Mouse (Mus musculus) duodenum, adult 2 months (tissue): ENCODE results near the gene Lag3. TPM values are rescaled to one million over a fixed set of nuclear protein-coding genes. Genes with fewer than 3 reads are reported as not detected.

Experiments used
- polyA plus RNA-seq: library from polyadenylated mRNA; depleted of rRNA; stranded (reverse); fragments of >200 nt; gene quantifications from 2 replicates; pipeline ENCODE4 v1.2.3, GENCODE M21; 2012; ENCODE audit warnings: low replicate concordance; rRNA removed

Gene Lag3
- 3.0 and 7.5 TPM in 2 replicates for polyA plus RNA-seq

GRCm38 (mm10) chr6:124911533-124912218, at the start of gene Lag3:
Gene Lag3 (minus strand): TSS chr6:124911705.

GRCm38 (mm10) chr6:124930754-124931524, 19.4 kb upstream of the Lag3 start, which contains the start of gene Mlf2:
Gene Mlf2 (plus strand): TSS chr6:124931386.

GRCm38 (mm10) chr6:124919695-124920317, 8.3 kb upstream of the Lag3 start, which contains the start of gene Ptms:
Gene Ptms (minus strand): TSS chr6:124920103.

GRCm38 (mm10) chr6:124887986-124888385, 23.5 kb downstream of the Lag3 start, which contains the start of gene Cd4:
Gene Cd4 (minus strand): TSS chr6:124888221.

GRCm38 (mm10) chr6:124863658-124864298, 47.7 kb downstream of the Lag3 start, which contains the start of gene Gpr162:
Gene Gpr162 (minus strand): TSS chr6:124863983.

GRCm38 (mm10) chr6:124856916-124857839, 54.3 kb downstream of the Lag3 start, which contains the start of gene P3h3:
Gene P3h3 (minus strand): TSS chr6:124857752.

Other genes with a start within 250 kb of the Lag3 start
- 200 and 320 TPM in 2 replicates for gene Lpcat3, start 248.7 kb downstream of the Lag3 start, polyA plus RNA-seq
- gene Emg1, start 199.5 kb downstream of the Lag3 start, polyA plus RNA-seq: 21.0 and 23.1 TPM in 2 replicates
- gene Phb2, start 199.4 kb downstream of the Lag3 start, polyA plus RNA-seq: 163 and 179 TPM in 2 replicates
- gene Ptpn6, start 173.0 kb downstream of the Lag3 start, polyA plus RNA-seq: 18.0 and 22.1 TPM in 2 replicates
- gene Grcc10, start 170.3 kb downstream of the Lag3 start, polyA plus RNA-seq: 113 and 151 TPM in 2 replicates
- not detected in 2 replicates for gene Gm45234, start 155.7 kb downstream of the Lag3 start, polyA plus RNA-seq
- gene Atn1, start 155.2 kb downstream of the Lag3 start, polyA plus RNA-seq: 60.0 and 70.5 TPM in 2 replicates
- gene Eno2, start 142.0 kb downstream of the Lag3 start, polyA plus RNA-seq: 2.6 and 3.2 TPM in 2 replicates
- 0.09 and 0.30 TPM in 2 replicates for gene Lrrc23, start 132.0 kb downstream of the Lag3 start, polyA plus RNA-seq
- 21.3 and 42.0 TPM in 2 replicates for gene Spsb2, start 103.0 kb downstream of the Lag3 start, polyA plus RNA-seq
- gene Tpi1, start 97.4 kb downstream of the Lag3 start, polyA plus RNA-seq: 448 and 753 TPM in 2 replicates
- 41.6 and 63.1 TPM in 2 replicates for gene Usp5, start 82.2 kb downstream of the Lag3 start, polyA plus RNA-seq
- gene Cdca3, start 82.2 kb downstream of the Lag3 start, polyA plus RNA-seq: 53.1 and 53.5 TPM in 2 replicates
- 0.14 and 0.31 TPM in 2 replicates for gene Gnb3, start 71.4 kb downstream of the Lag3 start, polyA plus RNA-seq
- 5.8 and 11.2 TPM in 2 replicates for gene P3h3, start 54.0 kb downstream of the Lag3 start, polyA plus RNA-seq
- 0.65 and 1.6 TPM in 2 replicates for gene Gpr162, start 47.7 kb downstream of the Lag3 start, polyA plus RNA-seq
- gene Cd4, start 23.5 kb downstream of the Lag3 start, polyA plus RNA-seq: 2.8 and 4.7 TPM in 2 replicates
- 874 and 2,100 TPM in 2 replicates for gene Ptms, start 8.4 kb upstream of the Lag3 start, polyA plus RNA-seq
- gene Mlf2, start 19.7 kb upstream of the Lag3 start, polyA plus RNA-seq: 369 and 581 TPM in 2 replicates
- gene Cops7a, start 53.8 kb upstream of the Lag3 start, polyA plus RNA-seq: 120 and 168 TPM in 2 replicates
- gene Pianp, start 85.0 kb upstream of the Lag3 start, polyA plus RNA-seq: 3.2 and 4.2 TPM in 2 replicates
- gene Zfp384, start 97.4 kb upstream of the Lag3 start, polyA plus RNA-seq: 34.6 and 47.6 TPM in 2 replicates
- gene Ing4, start 128.1 kb upstream of the Lag3 start, polyA plus RNA-seq: 32.0 and 39.8 TPM in 2 replicates
- 11.1 and 17.9 TPM in 2 replicates for gene Acrbp, start 138.0 kb upstream of the Lag3 start, polyA plus RNA-seq
- gene Lpar5, start 156.2 kb upstream of the Lag3 start, polyA plus RNA-seq: 129 and 167 TPM in 2 replicates
- gene Chd4, start 184.3 kb upstream of the Lag3 start, polyA plus RNA-seq: 19.3 and 20.9 TPM in 2 replicates
- 6.3 and 8.1 TPM in 2 replicates for gene Nop2, start 220.2 kb upstream of the Lag3 start, polyA plus RNA-seq
- 8.8 and 10.6 TPM in 2 replicates for gene Iffo1, start 233.5 kb upstream of the Lag3 start, polyA plus RNA-seq